Mouse (Mus musculus) ES-Bruce4 (cell line): ENCODE measurements around the gene Tanc1. TPM values are rescaled to one million over a fixed set of nuclear protein-coding genes. Genes with fewer than 3 reads are reported as not detected.
"Not testable (repeated sequence)": the region's sequence is repeated elsewhere in the genome, so short reads cannot be mapped to it uniquely, and the experiment has no call there.

Experiments
- H3K27ac ChIP-seq: 2 replicates; pipeline ENCODE4 v1.5.1; 2012; ENCODE audit warnings: low read length, inconsistent platforms; ENCODE audit not compliant: insufficient read depth
- H3K27me3 ChIP-seq: 2 replicates; pipeline ENCODE4 v1.6.1; 2012; ENCODE audit warnings: mild to moderate bottlenecking, low read length, inconsistent platforms; ENCODE audit not compliant: control insufficient read depth, poor library complexity, insufficient read depth, severe bottlenecking
- H3K36me3 ChIP-seq: 2 replicates; pipeline ENCODE4 v1.6.1; 2012; ENCODE audit warnings: inconsistent platforms, mild to moderate bottlenecking, low read length, moderate library complexity; ENCODE audit not compliant: control insufficient read depth, poor library complexity, insufficient read depth, severe bottlenecking
- H3K4me1 ChIP-seq: one replicate; pipeline ENCODE4 v1.8.1; 2011; ENCODE audit warnings: low read length; ENCODE audit not compliant: control insufficient read depth, insufficient read depth
- H3K4me3 ChIP-seq: 2 replicates; pipeline ENCODE4 v1.5.1; 2011; ENCODE audit warnings: low read depth, mild to moderate bottlenecking, low read length
- H3K9ac ChIP-seq: 2 replicates; pipeline ENCODE4 v1.6.1; 2012; ENCODE audit warnings: low read depth, mild to moderate bottlenecking, inconsistent platforms; ENCODE audit not compliant: poor library complexity, severe bottlenecking
- H3K9me3 ChIP-seq: replicated peaks from 2 replicates; pipeline ENCODE4 v1.6.1; 2012; ENCODE audit warnings: mild to moderate bottlenecking, low read length, inconsistent platforms; ENCODE audit not compliant: control insufficient read depth, poor library complexity, insufficient read depth, severe bottlenecking
- CTCF ChIP-seq: IDR thresholded peaks from one replicate; pipeline ENCODE4 v1.8.1; 2011; ENCODE audit warnings: low read depth, low read length
- EP300 ChIP-seq: IDR thresholded peaks from 2 replicates; pipeline ENCODE4 v1.6.1; 2011; ENCODE audit warnings: low read depth, low read length; ENCODE audit not compliant: insufficient read depth
- POLR2A ChIP-seq: IDR thresholded peaks from one replicate; pipeline ENCODE4 v1.8.1; 2011; ENCODE audit warnings: low read length; ENCODE audit not compliant: insufficient read depth
- polyA plus RNA-seq: library from polyadenylated mRNA; stranded (reverse); fragments of >200 nt; gene quantifications from 2 replicates; pipeline ENCODE4 v1.2.4, GENCODE M21; 2011; ENCODE audit warnings: low read depth; ENCODE audit not compliant: missing spikeins, insufficient read depth, insufficient read length

Tanc1 gene
- polyA plus RNA-seq, 1 experiment = 62.4 TPM

- Histone ChIP-seq H3K4me1 (peaks cover 3% of the 10 kb centered on the region), H3K9me3 (peaks cover 7% of the 10 kb centered on the region; the same call in 1 of the 2 replicates), H3K4me3 (peak overlapping the region; percentile 12; the same call in 1 of the 2 replicates), H3K27me3 (no peaks in the 10 kb centered on the region), H3K36me3 (peaks cover 29% of the 10 kb centered on the region), H3K27ac (no peak overlapping the region), H3K9ac (no peak overlapping the region)
- TF ChIP-seq CTCF = no peak
- TF ChIP-seq EP300 = no peak
- no peak for TF ChIP-seq POLR2A
These were observed 229.5 kb downstream of the Tanc1 start for GRCm38 (mm10) chr2:59841189-59841939.

- TF ChIP-seq POLR2A (no peak), CTCF (no peak), EP300 (no peak)
- Histone ChIP-seq H3K36me3 (peaks cover 28% of the 10 kb centered on the region), H3K4me1 (peaks cover 3% of the 10 kb centered on the region), H3K9me3 (peaks cover 7% of the 10 kb centered on the region; the same call in 1 of the 2 replicates), H3K27me3 (no peaks in the 10 kb centered on the region), H3K9ac (no peak overlapping the region), H3K27ac (no peak overlapping the region), H3K4me3 (no peak overlapping the region)
These were observed 230.1 kb downstream of the Tanc1 start for GRCm38 (mm10) chr2:59841944-59842343.

GRCm38 (mm10) chr2:59842556-59843008, 230.7 kb downstream of the Tanc1 start:
- no peaks in the 10 kb centered on the region for H3K27me3 ChIP-seq
- peaks cover 7% of the 10 kb centered on the region; the same call in 1 of the 2 replicates for H3K9me3 ChIP-seq
- H3K4me3 ChIP-seq = no peak overlapping the region
- H3K4me1 ChIP-seq = peaks cover 3% of the 10 kb centered on the region
- H3K27ac ChIP-seq = no peak overlapping the region
- no peak for TF ChIP-seq CTCF
- TF ChIP-seq EP300 = no peak
- TF ChIP-seq POLR2A = no peak
- H3K36me3 ChIP-seq = peaks cover 26% of the 10 kb centered on the region
- no peak overlapping the region for H3K9ac ChIP-seq

- Histone ChIP-seq H3K36me3 (peaks cover 23% of the 10 kb centered on the region), H3K27ac (no peak overlapping the region), H3K27me3 (no peaks in the 10 kb centered on the region)
These were observed 231.3 kb downstream of the Tanc1 start for GRCm38 (mm10) chr2:59843156-59843555.

GRCm38 (mm10) chr2:59843848-59844247, 232.0 kb downstream of the Tanc1 start:
- Histone ChIP-seq H3K4me1 (peaks cover 3% of the 10 kb centered on the region), H3K9me3 (peaks cover 7% of the 10 kb centered on the region; the same call in 1 of the 2 replicates), H3K27me3 (no peaks in the 10 kb centered on the region), H3K4me3 (no peak overlapping the region), H3K9ac (no peak overlapping the region), H3K36me3 (peaks cover 21% of the 10 kb centered on the region), H3K27ac (no peak overlapping the region)
- TF ChIP-seq CTCF (no peak), EP300 (no peak), POLR2A (no peak)

More at GRCm38 (mm10) chr2:59843156-59843555, 231.3 kb downstream of the Tanc1 start:
- H3K4me3 ChIP-seq = no peak overlapping the region
- H3K9me3 ChIP-seq = peaks cover 7% of the 10 kb centered on the region; the same call in 1 of the 2 replicates
- TF ChIP-seq EP300 = no peak
- TF ChIP-seq POLR2A = no peak
- no peak for TF ChIP-seq CTCF
- H3K9ac ChIP-seq = no peak overlapping the region
- H3K4me1 ChIP-seq = peaks cover 3% of the 10 kb centered on the region

GRCm38 (mm10) chr2:59851885-59852284, 240.0 kb downstream of the Tanc1 start:
- not testable (repeated sequence) for H3K27ac ChIP-seq, H3K9me3 ChIP-seq, H3K36me3 ChIP-seq, H3K4me3 ChIP-seq, H3K4me1 ChIP-seq, H3K27me3 ChIP-seq, H3K9ac ChIP-seq
